27 mouse cellular contexts compared by ENCODE assay signal in the genomic region with DNA sequence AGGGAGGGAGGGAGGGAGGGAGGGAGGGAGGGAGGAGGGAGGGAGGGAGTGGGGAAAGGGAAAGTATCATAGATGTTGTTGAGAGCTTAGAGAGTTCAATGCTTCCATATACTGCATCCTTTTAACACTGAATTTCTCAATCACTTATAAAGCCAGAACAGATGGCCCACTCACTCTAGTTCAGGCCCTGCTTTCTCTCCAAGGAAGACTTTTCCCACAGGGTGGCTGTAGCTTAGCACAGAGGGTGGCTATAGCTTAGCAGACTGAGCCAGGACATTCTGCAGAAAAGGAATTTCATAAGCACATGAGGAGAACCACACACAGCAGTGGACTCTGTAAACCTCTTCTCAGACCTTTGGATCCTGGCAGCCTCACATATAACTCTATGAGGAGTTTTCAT.
DNase-seq lines count a peak whose midpoint lies in the region; ATAC-seq and TF ChIP-seq lines count a peak whose summit lies in the region.
"Had no signal": no experiment of that assay in that cellular context is flagged by ENCODE, and none has a peak within 500 bp of the region (broad histone marks: within the 10 kb centered on the region; RNA-seq: fewer than 3 reads in every experiment).

No protein-coding gene starts in this region.

- no peak overlapping the region for H3K4me3 ChIP-seq in forebrain, postnatal 0 days (ENCODE audit: low read depth, low read length)
- H3K4me3 ChIP-seq in forebrain, embryonic 11.5 days (ENCODE audit: low read depth, low read length), result no peak overlapping the region
- H3K4me3 ChIP-seq: heart, embryonic 10.5 days; hindbrain, embryonic 12.5 days; limb, embryonic 12.5 days; liver, embryonic 15.5 days; midbrain, embryonic 10.5 days; midbrain, embryonic 15.5 days; neural tube, embryonic 15.5 days had no signal

- H3K27ac ChIP-seq in forebrain, postnatal 0 days (ENCODE audit: low read depth, low read length), result no peak overlapping the region
- no peak overlapping the region for H3K27ac ChIP-seq in forebrain, embryonic 11.5 days (ENCODE audit: low read depth, low read length)
- H3K27ac ChIP-seq: heart, embryonic 10.5 days; hindbrain, embryonic 12.5 days; hindbrain, postnatal 0 days; limb, embryonic 12.5 days; liver, embryonic 15.5 days; midbrain, embryonic 10.5 days; midbrain, embryonic 15.5 days; neural tube, embryonic 15.5 days had no signal

- no peak for DNase-seq in forebrain, postnatal 0 days
- no peak for DNase-seq in forebrain, embryonic 11.5 days (ENCODE audit: low spot score)
- peak; percentile 56 for DNase-seq in cerebellum, adult 11-12 months
- peak; percentile 68 for DNase-seq in cerebellum, adult 9-10 months
- no peak for DNase-seq in spleen, postnatal 10 days (ENCODE audit: low spot score in 2 of 2)
- no peak for DNase-seq in retina, postnatal 1 day
- DNase-seq in layer of hippocampus, adult 11-12 months (ENCODE audit: low spot score), result no peak
- DNase-seq: adrenal gland, adult 2 months; adrenal gland, postnatal 36 days; B cell, adult 2 months; gastrocnemius, postnatal 10 days; heart, postnatal 36 days; kidney, adult 8-10 months; kidney, postnatal 14 days; lung, embryonic 14.5 days; right cerebral cortex, postnatal 25 days; thymus, adult 18-20 months; thymus, postnatal 25 days had no signal

- H3K27me3 ChIP-seq in forebrain, postnatal 0 days (ENCODE audit: insufficient read depth, low read length), result no peaks in the 10 kb centered on the region
- no peaks in the 10 kb centered on the region for H3K27me3 ChIP-seq in forebrain, embryonic 11.5 days (ENCODE audit: control insufficient read depth, insufficient read depth, low read length)
- H3K27me3 ChIP-seq: hindbrain, embryonic 12.5 days; limb, embryonic 12.5 days; liver, embryonic 15.5 days; midbrain, embryonic 15.5 days; neural tube, embryonic 15.5 days had no signal

- TF ChIP-seq CTCF in forebrain, postnatal 0 days (IDR thresholded peaks at IDR 0.05; ENCODE audit: low read depth), result no peak

- H3K9ac ChIP-seq in forebrain, postnatal 0 days, result no peak overlapping the region
- H3K9ac ChIP-seq in forebrain, embryonic 11.5 days (ENCODE audit: low read length), result no peak overlapping the region
- H3K9ac ChIP-seq: hindbrain, embryonic 12.5 days; limb, embryonic 12.5 days; liver, embryonic 15.5 days; lung, embryonic 14.5 days; midbrain, embryonic 15.5 days; neural tube, embryonic 15.5 days had no signal

- no peaks in the 10 kb centered on the region for H3K4me1 ChIP-seq in forebrain, postnatal 0 days (ENCODE audit: insufficient read depth)
- no peaks in the 10 kb centered on the region for H3K4me1 ChIP-seq in forebrain, embryonic 11.5 days (replicated peaks; ENCODE audit: control insufficient read depth, insufficient read depth, low read length)
- H3K4me1 ChIP-seq: heart, embryonic 10.5 days; hindbrain, embryonic 12.5 days; limb, embryonic 12.5 days; liver, embryonic 15.5 days; midbrain, embryonic 10.5 days; midbrain, embryonic 15.5 days; neural tube, embryonic 15.5 days had no signal

- no peaks in the 10 kb centered on the region for H3K9me3 ChIP-seq in forebrain, postnatal 0 days (ENCODE audit: low read length)
- H3K9me3 ChIP-seq in forebrain, embryonic 11.5 days (ENCODE audit: control insufficient read depth, low read length), result no peaks in the 10 kb centered on the region
- H3K9me3 ChIP-seq: heart, embryonic 10.5 days; hindbrain, embryonic 12.5 days; limb, embryonic 12.5 days; liver, embryonic 15.5 days; midbrain, embryonic 10.5 days; midbrain, embryonic 15.5 days; neural tube, embryonic 15.5 days had no signal

- no peaks in the 10 kb centered on the region for H3K36me3 ChIP-seq in forebrain, postnatal 0 days (ENCODE audit: insufficient read depth)
- no peaks in the 10 kb centered on the region for H3K36me3 ChIP-seq in forebrain, embryonic 11.5 days (ENCODE audit: control insufficient read depth, insufficient read depth, low read length)
- H3K36me3 ChIP-seq: heart, embryonic 10.5 days; hindbrain, embryonic 12.5 days; limb, embryonic 12.5 days; liver, embryonic 15.5 days; midbrain, embryonic 10.5 days; midbrain, embryonic 15.5 days; neural tube, embryonic 15.5 days had no signal

- ATAC-seq in forebrain, postnatal 0 days, result peak; percentile 86
- no peak for ATAC-seq in forebrain, embryonic 11.5 days (replicated peaks; ENCODE audit: low FRiP score)
- ATAC-seq: hindbrain, postnatal 0 days; intestine, embryonic 16.5 days; midbrain, embryonic 15.5 days had no signal

- H3K4me2 ChIP-seq in forebrain, postnatal 0 days (ENCODE audit: low read depth), result no peak overlapping the region
- no peak overlapping the region for H3K4me2 ChIP-seq in forebrain, embryonic 11.5 days (ENCODE audit: low read depth, low read length, severe bottlenecking)
- H3K4me2 ChIP-seq: hindbrain, embryonic 12.5 days; limb, embryonic 12.5 days; liver, embryonic 15.5 days; lung, embryonic 14.5 days; midbrain, embryonic 15.5 days; neural tube, embryonic 15.5 days had no signal

Comparison
In these comparisons a context has a peak if more than half of its experiments do, and no peak if none do; other contexts are left out.
1. DNase-seq: peak in cerebellum, adult 11-12 months (single experiment) and cerebellum, adult 9-10 months (single experiment); none in forebrain, postnatal 0 days (single experiment), forebrain, embryonic 11.5 days (single experiment), spleen, postnatal 10 days (0 of 2), retina, postnatal 1 day (single experiment) and layer of hippocampus, adult 11-12 months (single experiment).